Mouse (Mus musculus): ENCODE measurements at regions not wholly inside any gene's neighbourhood (a gene's known extent, or its start where the extent isn't known, plus 50 kb on each side); places are given as distances from the start of the nearest gene placed in this dataset.

DNA sequence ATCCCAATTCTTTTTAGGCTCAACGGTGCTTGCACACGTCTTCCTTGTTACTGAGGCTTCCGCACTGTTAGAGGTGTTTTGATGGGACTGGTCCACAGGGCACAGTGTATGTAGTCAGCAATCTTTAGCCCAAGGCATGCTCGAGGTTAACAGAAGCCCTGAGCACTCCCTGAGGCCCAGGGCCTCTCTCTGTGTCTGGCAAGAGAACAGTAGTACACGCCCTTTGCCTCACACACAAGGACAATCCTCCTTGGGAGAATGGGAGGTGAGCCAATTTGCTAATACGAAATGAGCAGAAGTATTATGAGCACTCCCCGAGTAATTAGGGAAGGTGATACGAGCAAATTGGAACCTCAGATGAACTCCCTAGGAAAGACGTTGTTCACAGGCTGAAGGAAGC lies 136.5 kb upstream of the Arglu1 start:
- no peak for ATAC-seq

DNA sequence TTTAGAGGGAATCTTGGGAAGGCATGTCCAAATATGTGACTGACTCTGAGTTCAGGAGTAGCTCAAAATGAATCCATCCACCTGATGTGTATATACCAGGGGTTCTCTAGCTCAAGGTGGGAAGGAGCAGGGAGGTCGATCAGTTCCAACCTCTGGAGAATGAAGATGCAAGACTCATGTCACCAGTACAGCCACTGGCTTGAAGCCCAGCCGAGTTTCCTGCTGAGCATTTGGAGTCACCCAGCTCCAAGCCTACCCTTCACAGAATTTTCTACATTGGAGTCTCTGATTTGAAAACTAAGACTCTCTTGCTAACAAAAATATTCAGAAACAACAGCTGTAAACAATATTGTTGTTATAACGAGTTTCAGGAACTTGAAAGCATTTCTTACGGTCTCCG lies 134.6 kb upstream of the Arglu1 start:
- no peak for ATAC-seq

GRCm38 (mm10) chr8:8821119-8821518 lies 130.8 kb upstream of the Arglu1 start:
- ATAC-seq, result no peak

GRCm38 (mm10) chr8:8820614-8821013 lies 130.3 kb upstream of the Arglu1 start:
- ATAC-seq, result no peak

DNA sequence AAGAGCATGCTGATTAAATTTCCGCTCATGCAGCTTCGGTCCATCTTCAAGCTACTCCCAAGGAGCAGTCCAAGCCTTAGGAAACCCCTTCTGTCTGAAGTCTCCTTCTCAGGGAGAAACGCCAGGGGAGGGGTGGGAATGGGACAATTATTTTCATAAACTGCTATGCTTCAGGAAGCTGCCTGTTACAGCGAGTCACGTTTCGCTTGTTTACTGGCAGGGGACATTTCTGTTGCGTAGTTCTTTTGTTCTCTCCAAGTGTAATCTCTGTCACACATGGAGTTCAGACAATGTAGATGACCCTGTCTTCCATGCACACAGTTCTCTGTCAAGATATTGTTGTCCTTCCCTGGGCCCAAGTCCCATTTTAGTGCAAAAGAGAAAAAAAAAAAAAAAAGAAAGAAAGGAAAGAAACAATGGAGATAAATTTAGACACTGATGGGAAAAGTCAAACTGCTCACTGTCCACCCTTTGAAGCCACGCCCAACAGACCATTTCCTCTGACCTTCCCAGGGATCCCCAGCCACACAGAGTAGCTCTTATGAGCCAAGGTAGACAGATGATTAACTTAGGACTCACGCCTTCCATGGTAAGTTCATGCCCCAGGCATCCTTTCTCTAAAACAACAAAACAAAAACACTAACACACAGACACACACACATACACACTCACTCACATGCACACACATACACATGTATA lies 129.1 kb upstream of the Arglu1 start:
- ATAC-seq, result no peak

DNA sequence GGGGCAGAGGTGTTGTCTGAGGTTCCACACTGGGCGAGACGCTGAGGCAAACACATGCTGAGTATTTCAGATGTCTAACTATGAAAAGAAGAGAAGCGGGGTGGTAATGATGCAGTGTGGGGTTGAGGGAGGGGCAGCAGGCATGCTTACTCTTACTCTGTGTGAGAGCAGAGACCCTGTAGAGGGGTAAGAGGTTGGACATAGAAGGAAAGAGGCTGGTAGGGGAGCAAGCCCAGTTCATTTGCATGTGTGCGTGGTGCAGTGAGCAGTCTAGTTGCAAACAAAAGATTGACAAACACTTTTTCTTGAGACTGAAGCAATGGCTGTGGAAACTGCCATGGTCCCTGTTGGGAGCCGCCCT lies 122.5 kb upstream of the Arglu1 start:
- no peak for ATAC-seq

GRCm38 (mm10) chr8:8812051-8812806 lies 121.9 kb upstream of the Arglu1 start:
- ATAC-seq, result no peak

- ATAC-seq, result no peak
These were observed 120.6 kb upstream of the Arglu1 start for GRCm38 (mm10) chr8:8810928-8811327.

GRCm38 (mm10) chr8:8809835-8810439 lies 119.6 kb upstream of the Arglu1 start:
- no peak for ATAC-seq

DNA sequence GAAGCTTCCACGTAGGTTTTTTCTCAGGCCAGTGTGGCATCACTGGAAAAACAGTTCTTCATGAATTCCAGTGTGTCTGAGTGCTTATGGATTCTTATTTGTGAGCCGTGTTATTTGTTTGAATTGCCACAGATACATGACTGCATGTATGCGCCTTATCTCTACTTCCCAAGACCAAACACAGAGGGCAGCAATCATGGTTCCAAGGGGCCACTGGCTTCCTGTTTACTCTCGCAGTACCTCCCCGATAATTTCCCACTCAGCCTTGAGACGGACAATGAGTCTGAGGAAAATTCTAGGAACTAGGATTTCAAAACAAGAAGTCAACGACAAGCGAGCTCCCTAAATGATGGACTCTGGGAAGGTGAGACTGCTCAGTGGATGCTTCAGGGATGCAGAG lies 119.0 kb upstream of the Arglu1 start:
- ATAC-seq, result no peak

DNA sequence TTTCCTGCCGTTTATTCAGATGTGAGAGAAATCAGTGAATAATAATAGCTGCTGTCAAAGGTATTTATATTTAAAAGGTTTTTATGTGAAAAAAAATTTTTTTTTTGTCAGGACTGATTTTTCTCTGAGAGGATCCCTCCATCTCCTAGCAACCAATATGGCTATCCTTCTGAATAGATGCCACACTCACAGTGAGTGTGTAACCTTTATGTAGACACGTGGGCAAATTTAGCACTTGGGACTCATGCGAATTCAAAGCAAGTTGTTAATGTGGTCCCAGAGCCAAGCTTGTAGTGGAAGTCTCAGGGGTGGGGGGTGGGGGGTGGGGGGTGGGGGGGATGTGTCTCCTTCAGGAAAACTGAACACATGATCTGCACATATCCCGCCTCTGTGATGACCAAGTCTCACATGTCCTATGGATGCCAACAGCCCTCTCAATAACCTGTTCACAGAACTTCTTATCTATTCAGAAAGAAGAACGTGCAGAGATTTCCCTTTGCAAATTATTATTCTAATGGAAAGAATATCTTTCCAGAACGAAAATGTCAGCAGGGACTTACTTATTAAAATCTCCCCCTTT lies 112.5 kb upstream of the Arglu1 start:
- no peak for ATAC-seq

- ATAC-seq, result no peak
These were observed 112.0 kb upstream of the Arglu1 start for GRCm38 (mm10) chr8:8802317-8802716.

DNA sequence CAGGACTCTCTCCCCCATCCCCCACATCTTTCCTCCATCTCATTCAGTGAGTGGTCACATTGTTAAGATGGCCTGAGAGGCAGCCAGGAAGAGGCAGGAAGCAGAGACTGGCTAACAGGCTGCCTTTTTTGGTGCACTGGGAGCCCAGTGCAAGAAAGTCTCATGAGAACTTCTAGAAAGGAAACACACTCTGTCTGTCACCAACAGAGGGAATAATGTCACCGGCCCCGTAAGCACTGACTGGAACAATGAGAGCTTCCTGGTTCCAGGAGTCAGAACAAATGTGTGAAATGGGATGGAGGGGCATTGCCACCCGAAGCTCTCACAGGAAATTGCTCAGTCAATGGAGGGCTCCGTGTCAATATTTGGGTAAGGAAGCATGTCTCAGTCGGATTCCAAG lies 111.3 kb upstream of the Arglu1 start:
- ATAC-seq, result no peak

DNA sequence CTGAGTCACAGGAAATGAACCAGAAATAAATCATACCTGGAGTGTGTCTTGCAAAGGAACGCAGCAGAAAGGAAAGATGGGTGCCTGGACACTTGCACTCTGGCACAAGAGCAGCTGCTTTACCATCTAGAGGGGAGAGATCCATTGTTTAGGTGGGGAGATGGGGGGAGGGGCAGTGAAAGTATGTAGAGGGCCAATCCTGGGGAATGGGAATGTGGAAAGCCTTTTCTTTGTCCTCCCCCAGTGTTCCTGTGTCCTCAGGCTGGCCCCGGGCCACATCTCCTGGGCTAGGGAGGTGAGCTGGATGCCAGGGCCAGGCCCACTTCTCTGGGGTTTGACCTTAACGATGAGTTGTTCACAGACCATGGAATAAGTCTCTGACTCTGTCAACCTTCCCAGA lies 107.2 kb upstream of the Arglu1 start:
- ATAC-seq, result no peak

DNA sequence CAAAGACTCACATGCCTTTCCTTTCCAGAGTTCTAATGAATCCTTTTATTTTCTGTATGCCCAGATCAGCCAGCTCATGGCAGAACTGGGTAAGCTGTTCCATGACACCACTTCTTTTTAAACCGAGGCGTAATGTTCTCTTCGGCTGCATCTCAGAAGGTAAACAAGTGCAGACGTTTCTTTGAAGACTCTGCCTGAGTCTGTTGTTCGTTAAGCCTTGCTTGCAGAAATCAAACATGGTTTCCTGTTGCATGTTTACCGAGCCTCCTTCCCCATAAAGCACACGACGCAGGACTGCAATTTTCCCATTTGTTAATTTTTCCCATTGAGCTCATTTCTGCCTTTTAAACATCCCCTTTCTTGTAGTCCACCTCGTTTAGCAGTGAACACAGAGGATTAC lies 106.6 kb upstream of the Arglu1 start:
- no peak for ATAC-seq

DNA sequence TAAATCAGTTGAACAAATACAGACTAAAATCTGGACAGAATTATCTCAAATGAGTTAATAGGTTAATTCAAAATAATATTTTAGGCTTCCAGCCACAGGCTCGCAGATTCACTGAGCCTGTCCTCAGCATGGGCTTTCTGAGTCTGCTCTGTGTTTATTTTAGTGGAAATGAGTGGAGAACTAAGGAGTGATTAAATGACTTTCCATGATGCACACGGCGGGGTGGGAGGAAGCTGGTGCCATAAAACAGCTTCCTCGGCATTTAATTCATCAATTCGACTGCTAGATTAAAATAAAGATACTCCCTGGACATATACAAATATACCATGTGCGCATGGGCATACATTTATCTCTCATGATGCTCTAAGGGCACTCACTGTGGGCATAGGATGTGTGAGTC lies 104.4 kb upstream of the Arglu1 start:
- no peak for ATAC-seq

DNA sequence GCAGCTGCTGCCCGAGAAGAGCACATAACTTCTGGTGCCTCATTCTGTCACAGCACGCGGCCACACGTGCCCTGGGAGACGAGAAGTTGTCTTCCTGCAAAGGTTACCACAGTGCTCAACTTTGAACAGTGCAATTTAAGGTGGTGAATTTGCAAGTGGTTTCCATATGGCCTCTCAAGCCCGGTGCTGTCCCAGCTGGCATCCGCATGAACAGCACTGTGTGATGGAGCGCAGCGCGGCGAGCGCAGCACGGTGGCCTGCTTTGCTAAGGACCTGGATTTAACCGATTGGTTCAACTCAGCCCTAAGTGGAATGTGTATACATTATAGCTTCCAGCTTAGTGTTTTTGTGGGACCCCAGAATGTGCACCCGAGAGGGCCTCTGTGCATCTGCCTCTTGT lies 89.6 kb upstream of the Arglu1 start:
- no peak for ATAC-seq

GRCm38 (mm10) chr8:8774496-8775015 lies 84.2 kb upstream of the Arglu1 start:
- no peak for ATAC-seq

GRCm38 (mm10) chr8:8772424-8772823 lies 82.1 kb upstream of the Arglu1 start:
- ATAC-seq, result no peak

- ATAC-seq, result no peak
These were observed 80.1 kb upstream of the Arglu1 start for GRCm38 (mm10) chr8:8770397-8770796.

- no peak for ATAC-seq
These were observed 72.0 kb upstream of the Arglu1 start for GRCm38 (mm10) chr8:8762354-8762753.

DNA sequence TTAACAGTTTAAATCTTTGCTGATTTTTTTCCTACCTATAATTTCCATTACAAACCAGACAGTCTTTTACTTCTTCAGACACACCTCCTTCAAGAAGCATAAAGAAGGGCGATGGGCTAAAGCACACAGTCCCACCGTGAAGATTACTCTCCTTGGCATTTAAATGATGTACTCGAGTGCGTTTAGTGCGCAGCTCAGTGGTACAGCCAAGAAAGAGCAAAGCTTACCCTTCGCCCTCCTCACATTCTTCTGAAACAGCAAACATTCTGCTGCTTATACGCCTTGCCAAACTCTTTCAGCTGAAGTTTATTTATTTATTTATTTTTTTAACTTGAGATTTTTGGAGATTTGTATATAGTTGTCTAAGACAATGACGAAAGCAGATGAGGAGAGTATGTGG lies 68.0 kb upstream of the Arglu1 start:
- ATAC-seq, result no peak

DNA sequence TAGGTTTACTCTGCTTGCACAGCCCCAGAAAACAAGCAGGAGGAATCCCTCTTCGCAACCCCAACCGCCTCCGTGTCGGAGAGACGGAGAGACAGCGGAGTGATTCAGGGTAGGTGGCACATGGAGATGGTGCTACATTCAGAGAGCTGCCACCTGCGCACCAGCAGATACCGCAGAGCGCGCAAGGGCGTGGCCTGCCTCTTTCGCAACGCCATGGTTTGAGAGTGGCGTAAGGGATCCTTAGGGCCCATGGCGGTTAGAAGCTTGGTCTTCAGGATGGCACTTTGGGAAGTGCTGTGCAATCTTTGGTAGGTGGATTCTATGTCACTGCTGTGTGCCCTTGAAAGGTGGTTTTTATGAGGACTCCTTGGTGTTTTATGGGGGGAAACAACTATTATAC lies 60.9 kb upstream of the Arglu1 start:
- no peak for ATAC-seq

GRCm38 (mm10) chr8:8746691-8747090 lies 56.4 kb upstream of the Arglu1 start:
- no peak for ATAC-seq
